Mouse (Mus musculus): ENCODE data around the gene Epn1.

DNA sequence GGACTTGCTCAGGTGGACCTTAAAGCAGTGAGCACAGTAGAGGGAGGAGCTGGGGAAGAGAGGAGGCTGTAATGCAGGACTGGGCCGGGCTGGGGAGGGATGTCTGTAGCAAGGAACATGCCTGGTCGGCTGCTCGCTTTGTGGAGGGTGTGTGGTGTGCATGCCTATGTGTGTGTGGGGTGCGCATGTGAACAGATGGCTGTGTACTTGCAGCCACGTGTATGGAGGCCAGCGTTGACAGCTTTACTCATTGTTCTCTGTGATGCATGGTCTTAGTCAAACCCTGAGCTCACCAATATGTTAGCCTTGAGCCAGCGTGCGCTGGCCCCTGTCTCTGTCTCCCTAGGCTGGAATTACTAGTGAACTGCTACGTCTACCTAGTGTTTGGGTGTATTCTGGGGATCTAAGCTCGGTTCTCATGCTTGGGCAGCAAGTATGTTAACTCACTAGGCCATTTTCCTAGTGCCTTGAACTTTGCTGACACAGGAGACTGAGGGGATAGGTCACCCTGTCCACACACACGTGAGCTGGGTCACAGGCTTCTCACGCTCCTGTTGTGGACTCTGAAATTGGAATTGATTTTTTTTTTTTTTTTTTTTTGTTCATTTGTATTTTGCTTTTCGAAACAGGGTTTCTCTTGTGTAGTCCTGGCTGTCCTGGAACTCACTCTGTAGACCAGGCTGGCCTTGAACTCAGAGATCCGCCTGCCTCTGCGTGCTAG is 11.1 kb downstream of the Epn1 start:
- TF ChIP-seq POLR2A (IDR thresholded peaks at IDR 0.05; ENCODE audit: low read depth, low read length): no peak
- no peak for TF ChIP-seq CTCF (IDR thresholded peaks at IDR 0.05; ENCODE audit: extremely low read depth, insufficient read length, insufficient replicate concordance, low read depth, low read length)
